Mouse (Mus musculus) lung, postnatal 0 days (tissue): Measurements from ENCODE around the gene Taf12. TPM values are rescaled to one million over a fixed set of nuclear protein-coding genes. Genes with fewer than 3 reads are reported as not detected.
A peak's percentile ranks its signal among the peaks of the same experiment; 100 is the strongest.

ENCODE experiments used
- ATAC-seq: fragments of 200-750 bp; cut with Nextera tagmentation; 2 replicates; pipeline ENCODE4 v1.8.0; 2017; ENCODE audit warnings: moderate library complexity
- DNase-seq: peaks from one replicate; pipeline ENCODE4 v3.0.0-alpha.2; 2016; ENCODE audit warnings: low spot score
- H3K27ac ChIP-seq: fragments of 300-500 bp; sonication (generic); 2 replicates; pipeline ENCODE4 v1.5.1; 2014; ENCODE audit warnings: antibody characterized with exemption, mild to moderate bottlenecking, low read length, mixed read lengths
- H3K27me3 ChIP-seq: fragments of 300-500 bp; sonication (generic); replicated peaks from 2 replicates; pipeline ENCODE4 v1.6.1; 2014; ENCODE audit warnings: low read length, mixed read lengths; ENCODE audit not compliant: insufficient read depth
- H3K36me3 ChIP-seq: fragments of 300-500 bp; sonication (generic); 2 replicates; pipeline ENCODE4 v1.6.1; 2014; ENCODE audit warnings: low read length, mixed read lengths; ENCODE audit not compliant: insufficient read depth
- H3K4me1 ChIP-seq: fragments of 300-500 bp; sonication (generic); 2 replicates; pipeline ENCODE4 v1.6.1; 2014; ENCODE audit warnings: antibody characterized with exemption, low read depth, low read length, mixed read lengths; ENCODE audit not compliant: insufficient read depth
- H3K4me2 ChIP-seq: fragments of 300-500 bp; sonication (generic); replicated peaks from 2 replicates; pipeline ENCODE4 v1.6.1; 2014; ENCODE audit warnings: low read depth, mild to moderate bottlenecking, low read length, moderate library complexity, mixed read lengths
- H3K4me3 ChIP-seq: fragments of 300-500 bp; sonication (generic); 2 replicates; pipeline ENCODE4 v1.5.1; 2014; ENCODE audit warnings: low read depth, low read length
- H3K9ac ChIP-seq: fragments of 300-500 bp; sonication (generic); replicated peaks from 2 replicates; pipeline ENCODE4 v1.6.1; 2014; ENCODE audit warnings: low read depth, mild to moderate bottlenecking
- H3K9me3 ChIP-seq: fragments of 300-500 bp; sonication (generic); 2 replicates; pipeline ENCODE4 v1.6.1; 2016; ENCODE audit warnings: low read length, mixed read lengths
- CTCF ChIP-seq: IDR thresholded peaks from 2 replicates; pipeline ENCODE4 v1.5.1; 2016; ENCODE audit warnings: antibody characterized with exemption, mild to moderate bottlenecking
- EP300 ChIP-seq: IDR thresholded peaks from 2 replicates; pipeline ENCODE4 v1.6.1; 2016; ENCODE audit warnings: antibody characterized with exemption, mild to moderate bottlenecking, control low read depth
- WGBS: fragments of 180-500 bp; shearing (Covaris S2); extraction: QIAGEN DNeasy Blood & Tissue Kit; methylation state at CpG from one replicate; pipeline ENCODE4 v1.1.7; 2014; 5-methylcytosine and 5-hydroxymethylcytosine counted together
- polyA plus RNA-seq: library from polyadenylated mRNA; unstranded; fragments of >200 nt; fragmentation: Nextera tagmentation; extraction: Ambion mirVana; gene quantifications from 2 replicates; pipeline ENCODE4 v1.2.1, GENCODE M21; 2015

Taf12 gene
- polyA plus RNA-seq, 1 experiment from 2014 or later = 32.1 TPM

GRCm38 (mm10) chr4:132245643-132246042 is 28.5 kb upstream of the Taf12 start:
- H3K4me1 ChIP-seq = no peaks in the 10 kb centered on the region
- H3K27ac ChIP-seq = no peak overlapping the region
- H3K4me2 ChIP-seq = no peak overlapping the region
- no peak for DNase-seq
- H3K36me3 ChIP-seq = 0 out of 2 replicates have a peak, but pooled peaks cover 11% of the 10 kb centered on the region
- H3K4me3 ChIP-seq = no peak overlapping the region
- H3K27me3 ChIP-seq = no peaks in the 10 kb centered on the region
- no peak for ATAC-seq
- H3K9ac ChIP-seq = no peak overlapping the region
- TF ChIP-seq CTCF (no peak), EP300 (no peak)
- H3K9me3 ChIP-seq = no peaks in the 10 kb centered on the region
- WGBS = 87% methylated on average over 3 of the region's 3 CpGs

- no peaks in the 10 kb centered on the region for H3K4me1 ChIP-seq
- no peak overlapping the region for H3K27ac ChIP-seq
- H3K4me3 ChIP-seq = no peak overlapping the region
- TF ChIP-seq CTCF (no peak), EP300 (peak; percentile 73)
- ATAC-seq (peak; percentile 94), DNase-seq (peak; percentile 59)
- H3K4me2 ChIP-seq = no peak overlapping the region
- H3K9me3 ChIP-seq = no peaks in the 10 kb centered on the region
- 54% methylated on average over 5 of the region's 5 CpGs for whole genome bisulfite sequencing
- H3K27me3 ChIP-seq = no peaks in the 10 kb centered on the region
- H3K9ac ChIP-seq = no peak overlapping the region
- H3K36me3 ChIP-seq = peaks cover 19% of the 10 kb centered on the region; the same call in 1 of the 2 replicates
Observed at GRCm38 (mm10) chr4:132247451-132247997, 26.7 kb upstream of the Taf12 start.

GRCm38 (mm10) chr4:132251596-132251995 is 22.6 kb upstream of the Taf12 start:
- no peak overlapping the region for H3K9ac ChIP-seq
- H3K4me1 ChIP-seq = no peaks in the 10 kb centered on the region
- no peak overlapping the region for H3K27ac ChIP-seq
- no peak overlapping the region for H3K4me2 ChIP-seq
- 88% methylated on average over 9 of the region's 9 CpGs for WGBS
- peaks cover 15% of the 10 kb centered on the region; the same call in 1 of the 2 replicates for H3K36me3 ChIP-seq
- H3K27me3 ChIP-seq = no peaks in the 10 kb centered on the region
- no peaks in the 10 kb centered on the region for H3K9me3 ChIP-seq
- no peak for TF ChIP-seq CTCF
- no peak for TF ChIP-seq EP300
- ATAC-seq = no peak
- no peak for DNase-seq
- no peak overlapping the region for H3K4me3 ChIP-seq

GRCm38 (mm10) chr4:132253128-132253527 is 21.0 kb upstream of the Taf12 start:
- TF ChIP-seq CTCF (no peak), EP300 (no peak)
- Histone ChIP-seq H3K4me3 (no peak overlapping the region), H3K9me3 (no peaks in the 10 kb centered on the region), H3K27ac (no peak overlapping the region), H3K4me1 (no peaks in the 10 kb centered on the region), H3K27me3 (no peaks in the 10 kb centered on the region), H3K36me3 (peaks cover 15% of the 10 kb centered on the region; the same call in 1 of the 2 replicates), H3K9ac (no peak overlapping the region), H3K4me2 (no peak overlapping the region)
- DNase-seq = no peak
- ATAC-seq = no peak
- 72% methylated on average over 8 of the region's 8 CpGs for WGBS

- no peak overlapping the region for H3K9ac ChIP-seq
- ATAC-seq (no peak), DNase-seq (no peak)
- H3K36me3 ChIP-seq = peaks cover 15% of the 10 kb centered on the region; the same call in 1 of the 2 replicates
- TF ChIP-seq EP300 = no peak
- no peak for TF ChIP-seq CTCF
- no peak overlapping the region for H3K4me3 ChIP-seq
- H3K9me3 ChIP-seq = no peaks in the 10 kb centered on the region
- no peak overlapping the region for H3K27ac ChIP-seq
- no peaks in the 10 kb centered on the region for H3K4me1 ChIP-seq
- H3K27me3 ChIP-seq = no peaks in the 10 kb centered on the region
- 23% methylated on average over 2 of the region's 2 CpGs for WGBS
- H3K4me2 ChIP-seq = no peak overlapping the region
Observed at GRCm38 (mm10) chr4:132253622-132254021, 20.6 kb upstream of the Taf12 start.

- Histone ChIP-seq H3K27ac (no peak overlapping the region), H3K9me3 (no peaks in the 10 kb centered on the region), H3K27me3 (no peaks in the 10 kb centered on the region), H3K4me3 (no peak overlapping the region), H3K36me3 (peaks cover 15% of the 10 kb centered on the region; the same call in 1 of the 2 replicates), H3K9ac (no peak overlapping the region), H3K4me1 (peaks cover 6% of the 10 kb centered on the region; the same call in 1 of the 2 replicates), H3K4me2 (no peak overlapping the region)
- no peak for ATAC-seq
- TF ChIP-seq CTCF (peak; percentile 29), EP300 (no peak)
- 81% methylated on average over 3 of the region's 3 CpGs for WGBS
- DNase-seq = no peak
Observed at GRCm38 (mm10) chr4:132254986-132255385, 19.2 kb upstream of the Taf12 start.

GRCm38 (mm10) chr4:132256384-132256783 is 17.8 kb upstream of the Taf12 start:
- Histone ChIP-seq H3K4me1 (peaks cover 6% of the 10 kb centered on the region; the same call in 1 of the 2 replicates), H3K36me3 (0 out of 2 replicates have a peak, but pooled peaks cover 1% of the 10 kb centered on the region), H3K4me2 (no peak overlapping the region), H3K9me3 (no peaks in the 10 kb centered on the region), H3K9ac (no peak overlapping the region), H3K4me3 (no peak overlapping the region), H3K27me3 (no peaks in the 10 kb centered on the region), H3K27ac (no peak overlapping the region)
- TF ChIP-seq EP300 (no peak), CTCF (no peak)
- ATAC-seq (no peak), DNase-seq (no peak)
- 85% methylated on average over 3 of the region's 3 CpGs for WGBS
